Mouse (Mus musculus) colon, adult 2 months (tissue): Measurements from ENCODE around the gene Cntn1. TPM values are rescaled to one million over a fixed set of nuclear protein-coding genes. Genes with fewer than 3 reads are reported as not detected.

Experiments
- polyA plus RNA-seq: library from polyadenylated mRNA; depleted of rRNA; stranded (reverse); fragments of >200 nt; gene quantifications from 2 replicates; pipeline ENCODE4 v1.2.3, GENCODE M21; 2012; rRNA removed

Cntn1 gene
- polyA plus RNA-seq: 0.69 and 1.3 TPM in 2 replicates

GRCm38 (mm10) chr15:92050996-92051352 lies at the start of gene Cntn1:
Cntn1 (plus strand) TSS chr15:92051165.

Other genes starting within 250 kb of the Cntn1 start
- gene Smgc, start 212.9 kb upstream of the Cntn1 start, polyA plus RNA-seq: not detected in 2 replicates